Mouse (Mus musculus) MEL-GATA-1-ER (cell line): ENCODE data around the gene Snx1.
A peak's percentile ranks its signal among the peaks of the same experiment; 100 is the strongest.

Source experiments
- DNase-seq: peaks from one replicate; pipeline ENCODE4 v3.0.0-alpha.2; 2012; ENCODE audit warnings: low read depth; ENCODE audit errors: extremely low read depth

Snx1 gene

DNA sequence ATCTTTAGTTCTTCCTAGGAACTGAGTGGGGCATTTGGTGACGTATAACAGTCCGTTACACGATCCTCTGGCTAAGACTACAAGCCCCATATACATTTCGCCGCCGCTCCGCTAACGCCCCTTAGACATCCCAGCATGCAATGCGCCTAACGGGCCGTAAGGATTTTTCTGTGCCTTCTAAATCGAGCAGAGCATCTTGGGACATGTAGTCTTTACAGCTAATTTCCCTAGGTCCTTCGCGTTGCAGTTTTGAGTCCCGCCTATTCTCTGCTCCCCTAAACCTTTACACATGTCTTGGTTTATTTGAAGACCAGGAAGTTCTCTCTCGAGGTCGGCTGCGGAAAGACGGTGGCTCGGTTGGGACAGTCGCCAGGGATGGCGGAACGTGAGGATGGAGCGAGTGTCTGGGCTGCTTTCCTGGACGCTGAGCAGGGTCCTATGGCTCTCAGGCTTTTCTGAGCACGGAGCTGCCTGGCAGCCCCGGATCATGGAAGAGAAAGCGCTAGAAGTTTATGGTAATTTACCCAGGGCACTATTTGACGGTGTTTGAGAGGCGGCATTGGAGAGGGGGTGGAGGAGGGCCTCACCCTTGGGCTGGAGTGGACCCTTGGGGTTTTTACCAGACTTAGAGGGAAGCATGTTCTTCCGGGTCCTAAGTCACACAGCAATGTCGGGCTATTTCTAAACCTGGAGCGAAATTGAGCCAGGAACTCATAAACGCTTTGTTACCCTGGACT, at the start of gene Snx1, which contains the start of gene Ciao2a:
Gene Snx1 (minus strand): TSS at position 132 of the 737 bp plus-strand sequence.
Gene Ciao2a (plus strand): TSS at position 156 of the 737 bp plus-strand sequence.
- peak; percentile 100 for DNase-seq

DNA sequence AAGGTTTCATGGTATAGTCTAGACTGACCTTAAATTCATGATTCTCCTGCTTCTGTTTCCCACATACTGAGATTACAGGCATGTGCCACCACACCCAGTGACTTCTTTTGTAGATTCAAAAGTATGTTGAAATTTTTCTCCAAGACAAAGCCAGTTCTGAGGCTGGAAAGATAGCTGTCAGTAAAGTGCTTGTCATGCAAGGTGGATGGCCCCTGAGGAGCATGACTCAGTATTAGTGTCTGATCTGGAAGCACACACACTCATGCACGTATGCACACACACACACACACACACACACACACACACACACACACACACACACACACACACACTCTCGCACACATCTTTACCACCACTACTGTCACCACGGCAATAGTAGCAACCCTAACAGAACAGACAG, 48.6 kb upstream of the Snx1 start:
- no peak for DNase-seq

DNA sequence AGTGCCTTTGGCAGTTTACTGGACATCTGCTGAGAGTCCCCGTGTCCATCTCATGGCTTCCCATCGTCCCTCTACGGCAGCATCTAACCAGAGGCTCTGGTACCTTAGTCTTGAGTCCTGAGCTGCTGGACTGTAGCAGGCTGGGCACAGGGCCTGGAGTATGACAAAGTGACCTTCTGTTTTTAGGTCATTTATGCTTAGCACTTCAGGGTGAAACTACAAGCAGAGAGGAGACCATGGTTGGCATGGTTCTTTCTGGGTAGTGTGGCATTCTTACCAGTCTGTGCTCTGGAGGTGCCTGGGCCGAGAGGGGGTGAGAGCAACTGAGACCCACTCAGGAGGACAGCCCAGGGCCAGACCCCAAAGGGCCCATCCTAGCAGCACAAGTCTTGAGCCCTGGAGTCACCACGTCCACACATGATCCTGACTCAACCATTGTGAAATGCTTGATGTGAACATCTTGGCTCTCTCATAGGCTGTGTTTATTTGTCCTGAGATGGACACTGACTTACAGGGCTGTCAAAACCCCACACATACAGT, 47.0 kb upstream of the Snx1 start:
- DNase-seq = no peak

DNA sequence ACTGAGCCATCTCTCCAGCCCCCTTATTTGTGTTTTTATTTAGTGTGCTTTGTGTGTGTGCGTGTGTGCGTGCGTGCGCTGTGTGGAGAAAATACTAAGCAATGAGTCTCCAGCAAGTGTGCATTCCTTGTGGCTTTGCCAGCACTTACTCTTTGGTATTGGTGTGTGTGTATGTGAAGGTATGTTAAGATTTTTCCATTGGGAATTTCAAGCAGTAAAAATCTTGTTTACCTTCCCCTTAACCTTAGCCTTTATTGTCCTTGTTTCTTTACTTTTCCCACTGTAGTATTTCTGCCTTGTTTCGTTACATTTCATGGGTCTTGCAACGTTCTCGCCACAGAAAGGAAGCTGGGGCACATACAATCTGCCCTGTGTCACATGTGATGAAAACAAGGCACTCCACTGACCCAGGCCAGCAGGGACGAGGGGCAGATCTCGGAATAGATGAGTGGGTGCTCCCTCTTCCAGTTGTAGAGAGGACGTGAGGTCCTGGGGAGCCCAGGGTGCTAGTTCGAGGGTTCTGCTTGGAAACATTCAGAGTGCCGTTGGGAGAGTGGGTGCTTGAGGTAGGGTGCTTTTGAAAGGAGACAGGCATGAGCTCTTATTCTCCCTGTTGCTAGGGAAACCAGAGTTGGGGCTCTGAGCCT, 45.0 kb upstream of the Snx1 start:
- no peak for DNase-seq

DNA sequence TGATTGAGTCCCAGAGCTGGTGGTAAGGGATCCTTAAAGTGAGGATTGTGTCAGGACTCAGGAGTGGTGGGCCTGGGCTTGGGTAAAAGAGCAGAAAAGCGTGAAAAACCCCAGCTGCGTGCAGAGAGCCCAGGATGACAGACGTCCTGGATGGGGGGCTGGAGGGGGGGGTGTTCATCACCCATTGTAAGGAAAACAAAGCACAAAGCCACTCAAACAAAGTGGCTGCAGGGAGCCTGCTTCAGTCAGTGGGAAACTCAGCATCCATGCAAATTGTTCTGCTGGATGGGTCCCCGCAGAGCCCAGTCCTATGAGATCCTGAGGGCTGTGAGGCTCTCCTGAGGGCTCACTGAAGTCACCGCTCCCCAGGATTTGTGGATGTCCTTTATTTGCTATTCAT, 44.1 kb upstream of the Snx1 start:
- no peak for DNase-seq

DNA sequence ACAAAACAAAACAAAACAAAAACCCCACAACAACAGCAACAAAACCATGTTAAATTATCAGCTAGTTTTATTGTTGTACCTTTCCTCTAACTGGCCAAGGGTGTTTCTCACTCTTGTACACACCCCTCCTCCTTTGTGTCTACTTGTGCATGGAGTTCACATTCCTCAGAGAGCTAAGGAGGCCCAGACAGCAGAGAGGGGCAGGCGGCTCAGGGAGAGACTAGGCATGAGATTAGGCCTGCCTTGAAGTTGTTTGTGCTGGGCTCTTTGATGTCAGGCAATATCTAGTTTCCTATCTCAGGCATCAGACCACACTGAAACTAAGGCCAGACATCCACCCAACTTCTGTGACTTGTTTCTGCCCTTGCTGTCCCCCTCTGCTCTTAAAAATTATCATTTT, 41.8 kb upstream of the Snx1 start:
- no peak for DNase-seq

DNA sequence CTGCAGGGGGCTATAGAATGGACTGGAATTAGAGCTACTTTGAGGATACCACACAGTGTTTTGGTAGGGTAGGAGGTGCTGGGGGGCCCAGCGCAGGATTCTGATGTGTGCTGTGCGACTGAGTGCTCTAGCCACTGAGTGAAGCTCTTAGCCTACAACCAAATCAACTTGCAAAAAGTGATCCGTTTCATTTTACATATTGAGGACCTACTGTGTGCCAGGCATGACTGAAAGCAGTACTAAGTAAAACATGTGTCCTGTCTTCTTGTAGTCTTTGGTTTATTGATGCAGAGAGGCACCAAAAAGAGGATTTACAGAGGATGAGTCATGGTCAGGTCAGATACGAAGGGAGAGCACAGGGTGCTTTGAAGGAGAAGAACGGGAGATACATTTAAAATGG, 40.8 kb upstream of the Snx1 start:
- DNase-seq = no peak

DNA sequence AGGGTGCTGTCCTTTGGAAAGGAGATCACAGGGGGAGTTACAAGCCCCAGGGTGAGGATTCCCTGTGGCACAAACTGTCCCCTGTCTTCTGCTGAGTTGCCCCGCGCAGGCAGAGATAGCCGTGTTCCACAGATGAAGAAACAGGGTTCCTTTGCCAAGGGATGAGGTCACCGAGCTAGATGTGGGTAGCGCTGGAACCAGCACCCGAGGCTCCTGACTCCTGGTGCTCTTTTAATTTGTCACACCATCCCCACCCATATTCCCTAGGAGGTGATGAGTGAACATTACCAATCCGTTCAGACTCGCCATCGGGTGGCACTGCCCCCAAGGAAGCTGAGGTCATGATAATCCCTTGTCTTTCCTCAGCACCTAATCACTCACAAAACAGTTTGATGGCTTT, 36.6 kb upstream of the Snx1 start:
- DNase-seq = no peak

DNA sequence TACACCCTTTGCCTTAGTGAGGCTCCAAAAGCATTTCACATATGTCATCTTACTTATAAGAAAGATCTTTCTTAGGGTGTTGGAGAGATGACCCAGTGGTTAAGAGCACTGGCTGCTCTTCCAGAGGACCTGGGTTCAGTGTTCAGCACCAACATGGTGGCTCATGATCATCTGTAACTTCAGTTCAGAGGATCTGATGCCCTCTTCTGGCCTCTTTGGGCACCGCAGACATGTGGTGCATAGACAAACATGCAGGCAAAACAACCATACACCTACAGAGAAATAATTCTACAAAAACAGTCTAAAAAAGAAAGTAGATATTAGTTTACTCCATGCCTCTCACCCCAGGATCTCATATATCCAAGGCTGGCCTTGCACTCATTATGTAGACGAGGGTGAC, 33.8 kb upstream of the Snx1 start:
- DNase-seq = no peak

DNA sequence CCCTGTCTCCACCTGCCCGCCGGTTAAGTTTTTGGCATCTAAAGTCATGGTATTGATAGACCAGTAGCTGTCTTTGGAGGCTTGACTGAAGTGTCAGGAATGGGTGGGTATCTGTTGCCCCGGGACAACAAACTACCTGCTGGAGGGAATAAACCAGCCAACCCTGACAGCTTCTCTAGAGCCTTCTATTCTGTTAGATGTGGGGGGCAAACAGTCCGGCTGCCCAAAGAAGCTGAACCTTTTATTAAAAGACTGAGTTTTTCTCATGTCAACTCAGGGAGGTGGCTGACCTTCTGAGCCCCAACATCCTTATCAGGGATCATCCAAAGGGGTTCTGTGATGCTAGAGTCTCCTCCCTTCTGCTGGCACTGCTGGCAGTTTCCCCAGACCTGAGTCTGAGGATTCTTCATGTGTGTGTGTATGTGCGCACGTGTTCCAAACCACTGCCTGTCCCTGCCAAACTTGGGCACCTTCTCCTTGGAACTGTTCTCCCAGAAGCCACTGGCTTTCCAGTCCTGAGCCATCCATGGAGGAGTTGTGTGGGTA, 32.6 kb upstream of the Snx1 start:
- no peak for DNase-seq

DNA sequence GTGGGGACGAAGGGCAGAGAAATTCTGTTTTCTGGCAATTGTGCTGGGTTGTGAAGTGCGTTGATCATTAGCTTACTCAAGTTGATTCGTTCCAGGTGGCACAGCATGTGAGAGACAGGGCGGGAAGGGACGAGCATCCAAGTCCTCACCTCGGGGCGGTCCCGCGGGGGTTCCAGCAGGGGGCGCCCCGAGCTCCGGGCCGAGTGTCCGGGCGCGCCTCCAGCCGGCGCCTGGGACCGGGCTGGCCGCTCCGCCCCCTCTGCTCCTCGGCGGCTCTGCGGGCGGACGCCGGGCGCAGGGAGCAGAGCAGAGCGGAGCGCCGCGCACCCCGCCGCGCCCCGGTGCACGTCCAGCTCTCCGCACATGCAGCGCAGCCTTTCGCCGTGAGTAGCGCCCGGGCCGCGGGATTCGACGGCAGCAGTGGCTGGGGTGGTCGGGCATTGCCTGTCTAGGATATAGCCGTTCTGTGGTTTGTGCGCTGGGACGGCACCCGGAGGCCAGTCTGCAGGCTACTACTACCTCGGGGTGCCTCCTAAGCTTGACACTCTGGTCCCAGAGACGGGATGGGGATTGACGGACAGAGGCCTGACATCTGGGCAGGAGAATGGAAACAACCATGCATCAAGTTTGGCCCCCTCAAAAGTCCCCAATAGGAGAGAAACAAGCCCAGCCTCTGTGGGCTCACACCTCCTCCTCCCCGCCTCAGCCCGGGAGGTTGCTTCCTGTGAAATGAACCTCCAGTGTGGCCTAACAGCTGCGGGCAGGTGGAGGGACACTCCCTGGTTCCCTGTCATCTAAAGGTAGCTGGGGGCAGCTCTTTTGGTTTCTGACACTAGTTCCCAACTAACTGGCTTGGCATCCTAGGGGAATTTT, 31.8 kb upstream of the Snx1 start, which contains the start of gene Dapk2:
Gene Dapk2 (plus strand): TSS at position 266 of the 873 bp plus-strand sequence.
- DNase-seq = peak; percentile 29

DNA sequence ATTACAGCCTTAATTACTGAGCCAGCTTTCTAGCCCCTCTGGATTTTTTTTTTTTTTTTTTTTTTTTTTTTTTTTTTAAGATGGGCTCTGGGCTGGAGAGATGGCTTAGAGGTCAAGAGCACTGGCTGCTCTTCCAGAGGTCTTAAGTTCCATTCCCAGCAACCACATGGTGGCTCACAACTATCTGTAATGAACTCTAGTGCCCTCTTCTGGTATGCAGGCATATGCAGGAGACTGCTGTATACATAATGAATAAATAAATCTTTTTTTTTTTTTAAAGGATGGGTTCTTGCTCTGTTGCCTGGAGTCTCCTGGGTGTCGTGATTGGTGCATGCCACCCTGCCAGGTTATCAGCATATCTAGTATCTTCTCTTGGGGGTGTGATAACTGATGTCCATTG, 29.1 kb upstream of the Snx1 start:
- no peak for DNase-seq

DNA sequence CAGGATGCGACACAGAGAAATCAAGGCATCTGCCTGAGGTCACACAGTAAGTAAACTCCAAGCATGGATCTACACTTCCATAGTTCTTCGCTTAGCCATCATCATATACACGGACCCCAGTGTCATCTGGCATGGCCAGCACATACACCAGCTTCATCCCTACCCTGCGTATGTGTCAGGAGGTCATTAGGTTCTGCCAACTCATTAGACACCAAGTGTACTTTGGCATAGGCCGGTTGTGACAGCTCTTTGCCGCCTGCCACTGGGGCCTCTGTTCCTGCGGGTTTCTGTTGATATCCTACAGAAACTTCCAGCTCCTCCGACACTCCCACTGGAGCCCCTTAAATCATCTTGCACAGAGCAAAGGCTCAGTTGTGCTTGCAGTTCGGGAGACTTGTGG, 27.6 kb upstream of the Snx1 start:
- no peak for DNase-seq

DNA sequence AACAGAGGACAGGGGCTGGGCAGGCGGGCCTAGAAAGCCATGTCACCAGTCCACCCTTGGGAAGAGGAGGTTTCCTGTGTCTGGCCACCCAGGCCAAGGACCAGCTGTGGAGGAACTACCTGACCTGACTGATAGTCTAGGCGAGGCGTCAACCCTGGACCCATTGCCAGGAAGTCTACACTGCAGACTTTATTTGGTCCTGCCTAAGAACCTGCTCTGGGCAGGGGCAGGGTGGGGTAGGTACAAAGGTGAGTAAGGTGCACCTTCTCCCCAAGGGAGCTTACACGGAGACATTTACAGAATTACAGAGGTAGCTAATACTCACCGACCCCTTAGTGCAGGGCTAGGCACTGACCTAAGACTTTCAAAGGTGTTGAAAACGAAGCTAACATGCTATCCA, 27.2 kb upstream of the Snx1 start:
- DNase-seq = no peak

DNA sequence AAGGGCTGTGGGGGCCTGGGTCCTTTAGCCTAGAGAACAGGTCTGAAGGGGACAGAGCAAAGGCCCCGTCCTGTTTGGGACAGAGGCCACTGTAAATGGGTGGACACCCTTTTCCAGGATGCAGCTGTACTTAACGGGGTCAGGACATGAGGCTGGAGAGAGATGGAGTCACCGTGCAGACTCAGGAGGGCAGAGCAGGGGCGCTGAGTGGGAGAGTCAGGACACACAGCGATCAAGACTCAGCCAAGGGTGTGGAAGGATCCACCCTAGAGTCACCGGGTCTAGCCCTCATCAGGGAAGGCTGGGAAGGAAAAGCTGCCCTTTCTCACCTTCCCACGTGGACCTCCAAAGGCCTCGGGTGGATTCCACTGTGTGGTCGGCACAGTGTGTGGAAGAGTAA, 25.6 kb upstream of the Snx1 start:
- DNase-seq = no peak

DNA sequence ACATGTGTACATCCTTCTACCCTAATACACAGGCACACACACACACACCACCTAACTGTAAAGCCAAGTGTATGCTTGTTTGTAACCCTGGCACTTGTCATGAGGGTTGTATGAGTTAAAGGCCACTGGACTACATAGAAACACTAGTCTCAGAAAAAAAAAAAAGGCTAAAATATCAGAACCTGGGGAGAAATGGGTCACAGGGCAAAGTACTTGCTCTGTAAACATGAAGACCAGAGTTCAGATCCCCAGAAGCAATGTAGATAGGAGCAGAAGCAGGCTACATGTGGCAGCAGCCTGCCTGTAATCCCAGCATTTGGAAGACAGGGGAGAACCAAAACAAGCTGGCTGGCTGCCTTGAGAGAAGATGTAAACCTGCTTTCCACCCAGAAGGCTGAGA, 19.8 kb upstream of the Snx1 start:
- DNase-seq = no peak

DNA sequence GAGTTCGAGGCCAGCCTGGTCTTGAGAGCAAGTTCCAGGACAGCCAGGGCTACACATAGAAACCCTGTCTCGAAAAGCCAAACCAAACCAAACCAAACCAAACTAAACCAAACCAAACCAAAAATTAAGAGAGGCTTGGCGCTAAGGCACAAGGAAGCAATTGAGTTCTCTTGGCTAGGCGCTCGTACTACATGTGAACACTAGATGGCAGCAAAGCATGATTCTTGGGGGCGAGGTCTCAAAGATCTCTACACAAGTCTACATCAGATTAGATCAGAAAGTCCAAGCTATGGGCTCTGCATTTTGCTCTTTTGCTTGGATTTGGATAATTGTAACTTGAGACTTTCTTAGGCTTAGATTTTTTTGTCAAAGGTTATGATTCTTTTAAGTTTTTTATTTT, 17.9 kb upstream of the Snx1 start:
- DNase-seq = peak; percentile 39

DNA sequence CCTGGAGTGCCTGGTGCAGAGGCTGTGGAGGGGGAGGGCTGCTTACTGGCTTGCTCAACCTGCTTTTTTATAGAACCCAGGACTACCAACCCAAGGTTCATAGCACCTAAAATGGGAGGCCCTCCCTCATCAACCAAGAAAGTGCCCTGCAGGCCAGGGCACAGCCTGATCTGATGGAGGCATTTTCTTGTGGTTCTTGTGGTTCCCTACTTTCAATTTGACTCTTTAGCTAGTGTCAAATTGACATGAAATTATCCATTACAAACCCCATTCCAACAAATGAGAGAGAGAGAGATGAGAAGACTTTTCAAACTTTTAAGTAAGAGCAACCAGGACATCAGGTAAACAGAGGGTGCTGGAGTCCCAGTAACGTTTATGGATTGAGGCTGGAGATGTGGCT, 15.9 kb upstream of the Snx1 start:
- no peak for DNase-seq

DNA sequence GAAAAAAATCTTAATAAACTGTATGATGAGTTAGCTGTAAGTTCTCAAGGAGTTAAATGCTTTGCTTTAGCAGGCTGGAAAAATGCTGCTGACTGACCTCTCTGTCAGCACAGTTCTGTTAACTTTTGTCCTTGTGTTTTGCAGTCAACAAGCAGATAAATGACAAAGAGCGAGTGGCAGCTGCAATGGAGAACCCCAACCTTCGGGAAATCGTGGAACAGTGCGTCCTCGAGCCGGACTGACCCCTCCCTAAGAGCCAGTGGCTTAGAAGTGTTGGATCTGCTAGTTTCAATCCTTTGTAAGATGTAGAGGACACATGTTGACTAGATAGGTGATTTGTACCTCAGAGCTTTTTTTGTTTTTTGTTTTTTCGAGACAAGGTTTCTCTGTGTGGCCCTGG, 11.8 kb upstream of the Snx1 start:
- DNase-seq = no peak

DNA sequence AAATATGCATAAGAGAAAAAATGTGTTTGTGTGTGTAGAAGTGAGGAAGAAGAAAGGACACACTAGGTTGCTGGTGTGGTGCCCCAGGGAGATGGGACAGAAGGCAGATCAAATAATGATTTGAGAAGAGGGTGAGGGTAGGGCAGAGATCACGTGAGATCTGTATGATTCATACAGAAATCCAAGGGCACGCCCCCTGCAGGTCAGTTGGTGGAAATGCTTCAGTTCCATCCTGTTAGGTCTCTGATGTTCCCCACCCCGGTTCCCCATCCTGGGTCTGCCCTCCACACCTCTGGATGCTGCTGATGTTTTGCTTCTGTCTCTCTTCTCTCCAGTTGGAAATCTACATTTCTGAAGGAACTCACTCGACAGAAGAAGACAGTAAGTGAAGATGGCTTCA, 9.6 kb upstream of the Snx1 start:
- DNase-seq = peak; percentile 16

DNA sequence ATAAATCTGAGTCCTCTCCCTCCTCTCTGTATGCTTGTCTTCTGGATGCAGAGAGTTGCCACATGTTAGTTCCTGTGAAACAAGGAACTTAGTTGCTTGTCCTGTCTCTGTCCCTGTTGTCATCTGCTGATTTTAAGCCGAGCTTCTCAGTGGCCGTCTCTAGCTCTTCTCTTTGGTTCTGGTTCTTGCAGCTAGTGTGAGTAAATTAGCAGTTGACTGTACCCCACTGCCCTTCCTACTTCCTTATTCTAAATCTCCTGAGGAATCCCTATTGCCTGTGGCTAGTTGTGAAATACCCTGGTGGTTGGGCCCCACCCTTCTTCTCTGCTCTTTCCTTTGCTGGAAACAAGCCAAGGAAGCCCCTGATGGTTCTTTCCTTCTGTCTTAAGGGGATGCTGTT, 5.1 kb upstream of the Snx1 start:
- peak; percentile 60 for DNase-seq

DNA sequence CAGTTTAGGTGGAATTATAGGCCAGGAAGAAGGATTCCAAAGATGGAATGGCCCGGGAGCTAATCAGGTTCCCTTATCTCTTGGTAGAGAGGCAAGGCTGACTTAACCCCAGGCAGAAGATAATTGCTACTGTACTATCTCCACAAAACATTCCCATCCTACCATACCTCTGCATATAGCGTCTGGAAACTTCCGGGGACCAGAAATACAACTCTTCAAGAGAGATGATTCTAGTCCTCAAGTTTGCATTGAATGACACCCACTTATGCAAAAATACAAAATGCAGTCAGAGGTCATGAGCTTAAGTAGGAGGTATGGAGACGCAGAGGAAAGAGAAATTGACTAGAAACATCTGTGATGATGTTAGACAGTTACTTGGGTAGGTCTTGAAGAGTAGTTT, 1.5 kb upstream of the Snx1 start:
- no peak for DNase-seq
